Mouse (Mus musculus) lung, postnatal 0 days (tissue): ENCODE results near the gene Hes7.

Source experiments
- CTCF ChIP-seq: IDR thresholded peaks from 2 replicates; pipeline ENCODE4 v1.5.1; 2016; ENCODE audit warnings: antibody characterized with exemption, mild to moderate bottlenecking
- EP300 ChIP-seq: IDR thresholded peaks from 2 replicates; pipeline ENCODE4 v1.6.1; 2016; ENCODE audit warnings: antibody characterized with exemption, mild to moderate bottlenecking, control low read depth

GRCm38 (mm10) chr11:69135361-69135760 lies 15.2 kb downstream of the Hes7 start:
- TF ChIP-seq CTCF (no peak), EP300 (no peak)
